Mouse (Mus musculus) erythroblast, embryonic 14.5 days (primary cell): ENCODE measurements around the gene Rcor1. TPM values are rescaled to one million over a fixed set of nuclear protein-coding genes. Genes with fewer than 3 reads are reported as not detected.

Source experiments
- H3K27me3 ChIP-seq: 2 replicates; pipeline ENCODE4 v1.6.1; 2012; ENCODE audit warnings: inconsistent platforms; ENCODE audit not compliant: control insufficient read depth
- H3K36me3 ChIP-seq: 2 replicates; pipeline ENCODE4 v1.6.1; 2012; ENCODE audit warnings: mild to moderate bottlenecking, inconsistent platforms; ENCODE audit not compliant: control insufficient read depth
- H3K4me1 ChIP-seq: 2 replicates; pipeline ENCODE4 v1.6.1; 2012; ENCODE audit warnings: inconsistent platforms; ENCODE audit not compliant: control insufficient read depth
- H3K4me3 ChIP-seq: replicated peaks from 2 replicates; pipeline ENCODE3; 2012; ENCODE audit warnings: moderate library complexity, mild to moderate bottlenecking, inconsistent platforms
- H3K9me3 ChIP-seq: 2 replicates; pipeline ENCODE4 v1.6.1; 2012; ENCODE audit warnings: low read length, inconsistent platforms, mixed read lengths; ENCODE audit not compliant: control insufficient read depth
- GATA1 ChIP-seq: IDR thresholded peaks from 2 replicates; pipeline ENCODE4 v1.6.1; 2012; ENCODE audit warnings: low read length, inconsistent platforms, mixed read lengths
- TAL1 ChIP-seq: IDR thresholded peaks from 3 replicates; pipeline ENCODE4 v1.6.1; 2012; ENCODE audit warnings: low read length, inconsistent platforms, mixed read lengths
- polyA plus RNA-seq: library from polyadenylated mRNA; stranded (reverse); fragments of >175 nt; gene quantifications from 2 replicates; pipeline ENCODE4 v1.2.3, GENCODE M21; 2012

Rcor1 gene
- polyA plus RNA-seq, 1 experiment, result 0.44 TPM

DNA sequence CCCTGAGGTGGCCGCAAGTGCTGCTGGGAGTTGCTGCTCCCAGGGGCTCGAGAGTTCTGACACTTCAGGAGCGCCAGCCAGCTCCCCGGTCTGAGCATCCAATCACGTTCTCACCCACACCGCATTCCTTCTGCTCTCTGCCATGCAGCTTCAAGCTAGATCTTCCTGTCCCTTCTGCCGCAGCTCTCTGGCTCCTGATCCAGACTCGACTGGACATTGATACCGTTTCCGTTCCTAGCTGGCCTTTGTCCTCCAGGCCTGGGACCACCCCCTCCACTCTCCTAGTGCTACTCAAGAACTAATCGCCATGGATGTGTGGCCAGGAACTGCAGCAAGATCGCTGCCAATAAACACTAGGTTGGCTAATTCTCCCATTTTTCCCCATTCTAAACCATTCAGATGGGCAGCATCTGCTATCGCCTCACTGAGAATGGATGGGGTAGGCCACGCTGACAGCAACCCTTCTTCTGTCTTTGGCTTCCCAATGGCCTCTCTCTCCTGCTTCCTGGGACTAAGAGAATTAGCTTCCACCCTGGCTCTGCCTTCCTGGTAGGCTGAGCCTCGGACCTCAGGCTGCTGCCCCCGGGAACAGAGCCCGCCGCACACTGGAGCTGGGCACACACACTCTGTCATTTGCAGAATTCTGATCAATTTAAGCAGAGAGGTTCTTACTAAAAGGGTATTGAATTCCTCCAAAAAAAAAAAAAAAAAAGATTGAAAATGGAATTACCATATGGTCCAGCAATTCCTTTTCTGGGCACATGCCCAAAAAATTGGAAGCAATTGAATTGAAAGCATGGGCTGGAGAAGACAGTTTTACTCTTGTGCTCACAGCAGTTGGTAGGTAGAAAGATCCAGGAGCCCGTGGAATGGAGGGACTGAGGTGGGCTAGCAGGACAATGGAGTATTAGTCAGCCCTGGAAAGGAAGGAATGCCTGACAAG, 95.9 kb downstream of the Rcor1 start:
- peaks cover 7% of the 10 kb centered on the region for H3K9me3 ChIP-seq
- TF ChIP-seq TAL1, result no peak
- no peak for TF ChIP-seq GATA1
- no peaks in the 10 kb centered on the region for H3K36me3 ChIP-seq

DNA sequence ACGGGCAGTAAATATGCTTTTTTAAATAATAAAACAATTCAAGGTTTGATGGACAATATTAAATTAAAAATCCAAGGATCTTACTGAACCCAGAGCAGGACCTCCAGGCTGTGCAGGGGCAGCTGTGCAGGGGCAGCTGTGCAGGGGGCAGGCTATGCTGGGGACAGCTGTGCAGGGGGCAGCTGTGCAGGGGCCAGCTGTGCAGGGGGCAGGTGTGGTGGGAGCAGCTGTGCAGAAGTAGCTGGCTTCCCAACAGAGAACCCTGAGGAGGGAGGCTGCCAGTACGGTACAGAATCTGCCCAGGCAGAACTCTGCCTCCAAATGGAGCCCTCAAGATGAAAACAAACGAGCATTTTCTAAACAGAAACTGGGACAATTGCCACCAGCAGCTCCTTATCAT, 96.8 kb downstream of the Rcor1 start:
- TF ChIP-seq GATA1, result no peak
- no peak for TF ChIP-seq TAL1
- Histone ChIP-seq H3K4me1 (peaks cover 3% of the 10 kb centered on the region; the same call in 1 of the 2 replicates), H3K9me3 (peaks cover 14% of the 10 kb centered on the region), H3K27me3 (no peaks in the 10 kb centered on the region), H3K4me3 (no peak overlapping the region), H3K36me3 (no peaks in the 10 kb centered on the region)

More for the DNA sequence above, 95.9 kb downstream of the Rcor1 start:
- H3K4me1 ChIP-seq, result peaks cover 3% of the 10 kb centered on the region; the same call in 1 of the 2 replicates
- H3K4me3 ChIP-seq, result no peak overlapping the region
- no peaks in the 10 kb centered on the region for H3K27me3 ChIP-seq

DNA sequence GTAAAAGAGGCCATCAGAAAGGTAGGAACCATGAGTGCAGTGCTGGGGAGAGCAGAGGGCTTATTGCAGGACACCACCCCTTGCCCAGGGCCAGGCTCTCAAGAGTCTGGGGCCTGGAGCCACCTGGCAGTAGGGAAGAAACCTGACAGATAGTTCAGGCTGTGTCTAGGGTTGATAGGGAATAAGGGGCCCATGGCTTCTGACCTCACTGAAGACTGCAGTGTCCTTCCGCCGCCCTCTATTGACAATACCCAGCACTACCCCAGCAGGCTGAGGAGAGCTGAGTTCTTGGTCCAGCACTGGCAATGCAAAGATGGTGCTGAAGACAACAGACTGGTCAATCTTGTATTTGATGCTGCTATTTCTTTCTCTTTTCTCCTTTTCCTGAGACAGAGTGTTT, 97.9 kb downstream of the Rcor1 start:
- TF ChIP-seq TAL1, result no peak
- TF ChIP-seq GATA1, result no peak
- no peak overlapping the region for H3K4me3 ChIP-seq
- peaks cover 16% of the 10 kb centered on the region for H3K9me3 ChIP-seq
- H3K4me1 ChIP-seq, result peaks cover 3% of the 10 kb centered on the region; the same call in 1 of the 2 replicates
- no peaks in the 10 kb centered on the region for H3K27me3 ChIP-seq
- H3K36me3 ChIP-seq, result no peaks in the 10 kb centered on the region

DNA sequence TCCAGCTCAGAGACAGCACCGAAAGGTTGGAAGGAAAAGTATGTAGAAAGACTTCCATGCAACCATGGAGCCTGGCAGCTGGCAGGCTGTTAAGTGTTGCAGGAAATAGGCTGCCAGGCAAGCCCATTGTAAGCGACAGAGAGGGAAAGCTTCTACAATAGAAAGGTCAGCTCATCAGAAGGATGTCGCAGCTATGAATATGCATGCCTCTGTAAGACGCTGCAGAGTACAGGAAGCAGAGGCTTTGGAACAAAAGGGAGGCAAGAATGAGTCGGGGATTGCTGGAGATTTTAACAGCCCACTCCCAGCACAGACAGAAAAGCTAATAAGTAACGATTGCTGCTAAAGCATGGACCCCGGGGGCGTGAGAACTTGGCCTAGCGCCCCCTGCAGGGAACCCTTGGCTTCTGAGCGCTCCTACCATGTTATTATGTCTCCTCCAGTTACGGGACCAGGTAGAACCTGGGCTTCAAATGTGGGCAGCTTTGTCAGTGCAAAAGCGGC, 103.9 kb downstream of the Rcor1 start:
- H3K36me3 ChIP-seq, result no peaks in the 10 kb centered on the region
- H3K27me3 ChIP-seq, result peaks cover 8% of the 10 kb centered on the region
- H3K4me1 ChIP-seq, result no peaks in the 10 kb centered on the region
- peaks cover 16% of the 10 kb centered on the region for H3K9me3 ChIP-seq
- no peak for TF ChIP-seq TAL1
- TF ChIP-seq GATA1, result no peak
- H3K4me3 ChIP-seq, result no peak overlapping the region

DNA sequence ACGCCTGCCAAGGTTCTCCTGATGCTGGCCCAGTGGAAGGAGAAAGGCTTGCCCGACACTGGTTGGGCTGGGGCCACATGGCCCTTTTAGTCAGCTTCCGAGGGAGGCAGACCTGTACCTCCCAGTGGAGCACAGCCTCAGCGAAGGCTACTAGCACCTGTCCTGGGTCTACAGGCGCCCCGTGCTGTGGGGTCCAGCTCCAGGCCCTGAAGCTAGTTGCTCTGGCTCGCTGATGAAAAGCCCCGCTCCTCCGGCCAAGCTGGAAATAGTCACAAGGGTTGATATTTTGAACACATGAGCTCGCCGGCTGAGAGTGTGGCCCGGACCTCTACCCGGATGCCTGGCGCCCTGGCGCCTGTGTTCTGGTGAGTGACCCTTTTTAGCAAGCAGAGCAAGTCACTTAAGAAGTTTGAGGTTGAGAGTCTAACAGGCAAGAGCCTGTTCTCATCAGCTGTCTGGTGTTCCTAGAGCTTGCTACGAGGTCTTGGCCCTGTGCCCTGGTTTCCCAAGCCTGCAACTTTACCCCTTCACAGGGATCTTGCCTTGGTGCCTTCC, 104.4 kb downstream of the Rcor1 start:
- no peak overlapping the region for H3K4me3 ChIP-seq
- TF ChIP-seq TAL1 (no peak), GATA1 (no peak)
- H3K9me3 ChIP-seq, result peaks cover 15% of the 10 kb centered on the region
- peaks cover 2% of the 10 kb centered on the region; the same call in 1 of the 2 replicates for H3K4me1 ChIP-seq
- H3K27me3 ChIP-seq, result peaks cover 8% of the 10 kb centered on the region
- no peaks in the 10 kb centered on the region for H3K36me3 ChIP-seq

DNA sequence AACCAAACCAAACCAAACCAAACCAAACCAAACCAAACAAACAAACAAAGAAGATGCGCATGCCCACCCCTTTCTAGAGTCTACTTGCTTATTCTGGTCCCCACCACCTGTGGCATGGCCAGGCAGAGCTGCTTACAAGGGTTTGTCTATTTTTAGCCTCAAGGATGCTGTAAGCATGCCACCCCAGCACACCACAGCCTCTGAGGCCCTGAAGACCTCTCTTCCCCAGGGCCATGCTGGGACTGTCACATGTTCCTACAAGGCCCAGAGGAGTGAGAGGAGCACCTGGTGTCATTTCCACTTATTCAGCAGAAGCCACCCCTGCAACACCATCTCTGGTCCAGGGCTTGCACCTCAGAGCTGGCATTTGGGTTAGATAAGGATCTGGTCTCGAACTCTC, 105.4 kb downstream of the Rcor1 start:
- H3K27me3 ChIP-seq, result peaks cover 8% of the 10 kb centered on the region
- H3K4me1 ChIP-seq, result peaks cover 7% of the 10 kb centered on the region
- no peaks in the 10 kb centered on the region for H3K36me3 ChIP-seq
- peaks cover 10% of the 10 kb centered on the region for H3K9me3 ChIP-seq
- TF ChIP-seq GATA1 (no peak), TAL1 (no peak)
- H3K4me3 ChIP-seq, result no peak overlapping the region

DNA sequence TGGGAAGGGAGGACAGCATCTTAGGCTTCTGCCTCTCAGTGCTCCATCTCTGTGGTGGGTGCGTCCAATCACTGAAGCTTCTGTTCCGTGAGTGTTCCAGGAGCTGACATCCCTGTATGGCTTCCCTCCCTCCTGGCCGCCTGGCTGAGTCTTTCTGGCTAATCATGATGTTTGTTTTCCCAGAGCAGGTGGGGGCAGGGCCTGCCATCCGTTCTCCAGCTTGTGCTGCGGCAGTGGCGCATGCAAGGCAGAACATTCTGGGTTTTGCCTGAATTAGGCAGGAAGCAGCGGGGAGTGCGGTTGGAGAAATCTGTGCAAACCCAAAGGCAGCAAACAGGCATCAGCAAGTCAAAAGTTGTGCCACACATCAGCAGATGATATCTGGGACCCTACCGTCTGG, 106.1 kb downstream of the Rcor1 start:
- H3K36me3 ChIP-seq, result no peaks in the 10 kb centered on the region
- H3K27me3 ChIP-seq, result peaks cover 8% of the 10 kb centered on the region
- H3K4me3 ChIP-seq, result no peak overlapping the region
- peaks cover 9% of the 10 kb centered on the region for H3K9me3 ChIP-seq
- peaks cover 13% of the 10 kb centered on the region for H3K4me1 ChIP-seq
- TF ChIP-seq TAL1 (no peak), GATA1 (no peak)

DNA sequence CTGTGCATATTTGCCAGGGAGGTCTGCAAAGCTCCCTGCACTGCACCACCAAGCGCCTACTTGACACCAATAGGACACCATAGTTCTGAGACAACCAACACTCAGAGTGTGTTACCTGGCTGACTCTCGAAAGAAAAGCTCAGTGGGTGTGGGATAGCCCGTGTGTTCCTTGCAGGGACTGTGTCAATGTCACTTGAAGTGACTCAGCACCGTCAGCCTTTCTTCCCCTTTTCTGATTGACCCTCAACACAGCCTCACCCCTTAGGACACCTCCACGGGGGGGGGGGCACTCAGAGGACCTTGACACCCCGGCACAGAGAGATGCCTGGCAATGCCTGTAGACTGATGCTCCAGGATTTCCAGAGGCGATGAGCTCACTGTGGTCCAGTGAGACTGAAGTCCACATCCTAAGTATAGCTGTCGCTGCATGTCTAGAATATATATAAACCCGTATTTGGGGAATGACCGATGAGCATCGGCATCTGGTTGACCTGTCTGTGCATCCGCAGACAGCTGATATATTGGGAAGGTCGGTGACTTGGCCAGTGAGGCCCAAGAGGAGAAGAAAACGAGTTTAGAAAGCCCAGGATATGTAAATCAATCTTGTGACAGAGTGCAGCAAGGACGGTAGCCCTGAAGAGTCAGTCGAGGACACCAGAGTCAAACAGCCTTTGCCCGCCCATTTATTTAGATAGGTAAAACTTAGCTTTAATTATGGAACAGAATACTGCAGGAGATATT, 110.5 kb downstream of the Rcor1 start:
- no peaks in the 10 kb centered on the region for H3K9me3 ChIP-seq
- no peak overlapping the region for H3K4me3 ChIP-seq
- TF ChIP-seq TAL1 (no peak), GATA1 (no peak)
- H3K4me1 ChIP-seq, result peaks cover 45% of the 10 kb centered on the region
- H3K36me3 ChIP-seq, result no peaks in the 10 kb centered on the region
- H3K27me3 ChIP-seq, result peaks cover 5% of the 10 kb centered on the region

DNA sequence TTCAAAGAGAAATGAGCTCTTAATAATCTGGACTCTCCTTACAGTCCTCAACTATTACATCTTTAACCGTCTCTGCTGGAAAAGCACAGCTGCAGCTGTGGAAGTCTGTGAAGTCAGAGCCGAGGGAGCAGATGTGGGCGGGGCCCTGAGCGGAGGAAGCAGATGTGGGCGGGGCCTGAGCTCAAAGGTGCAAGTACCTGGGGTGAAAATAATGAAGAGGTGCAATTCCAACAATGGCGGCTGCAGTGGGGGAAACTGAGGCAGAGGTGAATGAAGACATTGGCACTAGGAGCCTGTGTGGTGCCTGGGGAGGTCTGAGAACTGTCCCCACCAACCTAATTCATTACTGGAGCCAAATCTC, 111.1 kb downstream of the Rcor1 start:
- H3K4me3 ChIP-seq, result no peak overlapping the region
- no peak for TF ChIP-seq TAL1
- no peak for TF ChIP-seq GATA1
- peaks cover 45% of the 10 kb centered on the region for H3K4me1 ChIP-seq
- H3K27me3 ChIP-seq, result peaks cover 2% of the 10 kb centered on the region; the same call in 1 of the 2 replicates
- H3K9me3 ChIP-seq, result peaks cover 2% of the 10 kb centered on the region; the same call in 1 of the 2 replicates
- H3K36me3 ChIP-seq, result no peaks in the 10 kb centered on the region; the same call in 1 of the 2 replicates
